Mouse (Mus musculus) limb, embryonic 11.5 days (tissue): ENCODE results near the gene Olfr312. TPM values are rescaled to one million over a fixed set of nuclear protein-coding genes. Genes with fewer than 3 reads are reported as not detected.

Source experiments
- ATAC-seq: fragments of 200-750 bp; cut with Nextera tagmentation; 2 replicates; pipeline ENCODE4 v1.8.0; 2017; ENCODE audit warnings: low read depth; ENCODE audit not compliant: insufficient number of reproducible peaks, low FRiP score, low TSS enrichment
- DNase-seq: peaks from one replicate; pipeline ENCODE4 v3.0.0-alpha.2; 2015; ENCODE audit warnings: low spot score
- H3K27ac ChIP-seq: fragments of 300-500 bp; sonication (generic); replicated peaks from 2 replicates; pipeline ENCODE4 v1.5.1; 2014; ENCODE audit warnings: low read depth, mild to moderate bottlenecking, low read length
- H3K27me3 ChIP-seq: fragments of 300-500 bp; sonication (generic); 2 replicates; pipeline ENCODE4 v1.6.1; 2014; ENCODE audit warnings: mild to moderate bottlenecking, low read length, mixed read lengths; ENCODE audit not compliant: control insufficient read depth, insufficient read depth
- H3K36me3 ChIP-seq: fragments of 300-500 bp; sonication (generic); 2 replicates; pipeline ENCODE4 v1.6.1; 2014; ENCODE audit warnings: mild to moderate bottlenecking, low read length, moderate library complexity, mixed read lengths; ENCODE audit not compliant: control insufficient read depth, insufficient read depth
- H3K4me1 ChIP-seq: fragments of 300-500 bp; sonication (generic); 2 replicates; pipeline ENCODE4 v1.6.1; 2014; ENCODE audit warnings: low read length, mixed read lengths; ENCODE audit not compliant: control insufficient read depth, insufficient read depth
- H3K4me2 ChIP-seq: fragments of 300-500 bp; sonication (generic); 2 replicates; pipeline ENCODE4 v1.6.1; 2014; ENCODE audit warnings: low read depth, mild to moderate bottlenecking, moderate library complexity; ENCODE audit not compliant: severe bottlenecking
- H3K4me3 ChIP-seq: fragments of 300-500 bp; sonication (generic); 2 replicates; pipeline ENCODE4 v1.5.1; 2014; ENCODE audit warnings: low read depth, low read length
- H3K9ac ChIP-seq: fragments of 300-500 bp; sonication (generic); 2 replicates; pipeline ENCODE4 v1.6.1; 2014; ENCODE audit warnings: mild to moderate bottlenecking, low read length
- H3K9me3 ChIP-seq: fragments of 300-500 bp; sonication (generic); 2 replicates; pipeline ENCODE4 v1.6.1; 2016; ENCODE audit warnings: low read length; ENCODE audit not compliant: control insufficient read depth
- WGBS: fragments of 180-500 bp; shearing (Covaris S2); extraction: QIAGEN DNeasy Blood & Tissue Kit; methylation state at CpG from one replicate; pipeline ENCODE4 v1.1.7; 2014; 5-methylcytosine and 5-hydroxymethylcytosine counted together
- polyA plus RNA-seq: library from polyadenylated mRNA; unstranded; fragments of >200 nt; fragmentation: Nextera tagmentation; extraction: Ambion mirVana; gene quantifications from 2 replicates; pipeline ENCODE4 v1.2.1, GENCODE M21; 2014

Olfr312 gene
- polyA plus RNA-seq, 1 experiment from 2014 or later: not detected

DNA sequence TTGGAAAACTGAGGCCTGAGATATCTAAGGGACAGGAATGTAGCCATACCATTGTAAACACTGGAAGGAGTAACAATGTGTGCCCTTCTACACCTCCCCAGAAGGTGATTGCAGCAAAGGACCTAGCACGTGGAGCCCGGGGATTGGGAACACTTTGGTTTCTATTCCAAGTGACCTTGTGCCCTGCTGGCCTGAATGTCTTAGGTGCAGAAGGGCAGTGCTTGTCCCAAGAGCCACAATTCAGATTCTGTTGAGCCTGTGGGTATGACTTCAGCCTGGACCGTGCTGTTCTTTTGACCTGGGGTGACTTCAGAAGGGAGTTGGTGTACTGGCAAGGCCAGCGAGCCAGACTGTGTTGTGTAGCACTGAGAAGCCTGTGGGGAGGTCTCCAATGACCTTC lies 41.9 kb downstream of the Olfr312 start:
- H3K4me2 ChIP-seq: no peak overlapping the region

DNA sequence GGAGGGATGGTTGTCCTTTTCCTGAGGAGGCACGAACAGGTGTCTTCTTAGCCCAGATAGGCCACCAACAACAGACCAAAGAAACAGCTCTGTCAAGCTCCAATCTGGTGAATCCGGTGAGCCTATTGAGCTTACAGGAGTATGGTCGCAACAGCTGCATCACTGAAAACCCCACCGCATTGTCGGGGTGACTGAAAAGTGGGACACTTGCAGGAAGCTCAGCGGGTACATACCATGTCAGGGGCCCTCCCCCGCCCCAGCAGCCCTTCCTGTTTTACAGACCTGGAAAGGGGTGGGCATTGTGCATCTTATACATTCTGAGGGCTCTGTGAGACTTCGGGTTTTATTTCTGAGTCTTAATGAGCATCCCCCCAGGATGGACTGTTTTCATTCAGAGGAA lies 54.7 kb downstream of the Olfr312 start:
- DNase-seq (no peak), ATAC-seq (no peak)
- 84% methylated on average over 8 of the region's 8 CpGs for WGBS
- H3K27ac ChIP-seq: no peak overlapping the region
- no peaks in the 10 kb centered on the region for H3K27me3 ChIP-seq
- no peaks in the 10 kb centered on the region for H3K9me3 ChIP-seq
- no peak overlapping the region for H3K4me2 ChIP-seq
- no peak overlapping the region for H3K4me3 ChIP-seq
- H3K36me3 ChIP-seq: peaks cover 11% of the 10 kb centered on the region; the same call in 1 of the 2 replicates
- H3K4me1 ChIP-seq: no peaks in the 10 kb centered on the region
- no peak overlapping the region for H3K9ac ChIP-seq

More for the DNA sequence above, 41.9 kb downstream of the Olfr312 start:
- ATAC-seq: no peak
- H3K4me1 ChIP-seq: peaks cover 10% of the 10 kb centered on the region
- 93% methylated on average over 4 of the region's 4 CpGs for WGBS
- DNase-seq: no peak
- H3K36me3 ChIP-seq: peaks cover 2% of the 10 kb centered on the region; the same call in 1 of the 2 replicates
- no peak overlapping the region for H3K4me3 ChIP-seq
- no peak overlapping the region for H3K27ac ChIP-seq
- H3K9me3 ChIP-seq: no peaks in the 10 kb centered on the region
- H3K9ac ChIP-seq: no peak overlapping the region
- no peaks in the 10 kb centered on the region for H3K27me3 ChIP-seq

Other genes with a start within 250 kb of the Olfr312 start
- gene Olfr324, start 234.1 kb upstream of the Olfr312 start, polyA plus RNA-seq: not detected in 2 replicates
- gene 2210407C18Rik, start 213.2 kb upstream of the Olfr312 start, polyA plus RNA-seq: not detected in 2 replicates
- not detected in 2 replicates for gene Olfr323, start 198.7 kb upstream of the Olfr312 start, polyA plus RNA-seq
- gene Trim58, start 188.8 kb upstream of the Olfr312 start, polyA plus RNA-seq: 0.08 and 0.38 TPM in 2 replicates
- not detected in 2 replicates for gene Olfr322, start 170.5 kb upstream of the Olfr312 start, polyA plus RNA-seq
- not detected in 2 replicates for gene Olfr320, start 148.1 kb upstream of the Olfr312 start, polyA plus RNA-seq
- not detected in 2 replicates for gene Olfr319, start 130.1 kb upstream of the Olfr312 start, polyA plus RNA-seq
- gene Olfr318, start 105.2 kb upstream of the Olfr312 start, polyA plus RNA-seq: not detected in 2 replicates
- gene Olfr317, start 90.0 kb upstream of the Olfr312 start, polyA plus RNA-seq: 0.07 TPM in 1 of 2 replicates, not detected in the other
- gene Olfr316, start 76.5 kb upstream of the Olfr312 start, polyA plus RNA-seq: not detected in 2 replicates
- gene Olfr315, start 56.0 kb upstream of the Olfr312 start, polyA plus RNA-seq: not detected in 2 replicates
- not detected in 2 replicates for gene Olfr314, start 46.3 kb upstream of the Olfr312 start, polyA plus RNA-seq
- not detected in 2 replicates for gene Fam183b, start 27.3 kb upstream of the Olfr312 start, polyA plus RNA-seq
- not detected in 2 replicates for gene Olfr313, start 14.2 kb upstream of the Olfr312 start, polyA plus RNA-seq
- not detected in 2 replicates for gene Olfr311, start 10.0 kb downstream of the Olfr312 start, polyA plus RNA-seq
- 12.0 and 15.2 TPM in 2 replicates for gene Gm12258, start 17.9 kb downstream of the Olfr312 start, polyA plus RNA-seq
- 9.4 and 10.4 TPM in 2 replicates for gene 2810021J22Rik, start 38.0 kb downstream of the Olfr312 start, polyA plus RNA-seq
- 8.7 and 11.1 TPM in 2 replicates for gene Zfp39, start 75.0 kb downstream of the Olfr312 start, polyA plus RNA-seq
- gene Btnl10, start 88.7 kb downstream of the Olfr312 start, polyA plus RNA-seq: not detected in 2 replicates
- gene Rnf187, start 109.7 kb downstream of the Olfr312 start, polyA plus RNA-seq: 269 and 275 TPM in 2 replicates
- 8.8 and 11.1 TPM in 2 replicates for gene Hist3h2ba, start 119.7 kb downstream of the Olfr312 start, polyA plus RNA-seq
- 17.9 and 19.2 TPM in 2 replicates for gene Hist3h2a, start 125.4 kb downstream of the Olfr312 start, polyA plus RNA-seq
- 0.25 and 0.27 TPM in 2 replicates for gene Trim17, start 125.4 kb downstream of the Olfr312 start, polyA plus RNA-seq
- 19.0 and 20.5 TPM in 2 replicates for gene Trim11, start 148.9 kb downstream of the Olfr312 start, polyA plus RNA-seq